Mouse (Mus musculus) erythroid progenitor cell, adult 5-6 weeks (primary cell): Measurements from ENCODE around the gene Tmem189. TPM values are rescaled to one million over a fixed set of nuclear protein-coding genes. Genes with fewer than 3 reads are reported as not detected.
"Not testable (repeated sequence)": the region's sequence is repeated elsewhere in the genome, so short reads cannot be mapped to it uniquely, and the experiment has no call there.

Experiments
- ATAC-seq: replicated peaks from 2 replicates; pipeline ENCODE4 v1.8.0; 2016; ENCODE audit warnings: moderate number of reproducible peaks, mild to moderate bottlenecking, moderate TSS enrichment, inconsistent platforms; ENCODE audit not compliant: poor library complexity, low FRiP score, severe bottlenecking
- total RNA-seq, 2 experiments: library from RNA; stranded (forward) in 1 of 2; stranded (reverse) in 1 of 2; fragments of 150-400 nt in 1 of 2; fragments of 186-747, 209-891 nt in 1 of 2; gene quantifications; 2 replicates each; pipeline versions ENCODE4 v1.2.3 to v1.2.4; 2015 to 2017; ENCODE audit warnings: low replicate concordance in 2 of 2

Tmem189 gene
- total RNA-seq, 2 experiments from 2014 or later = 19.5 to 23.9 TPM

- no peak for ATAC-seq
These were observed 31.6 kb downstream of the Tmem189 start for GRCm38 (mm10) chr2:167657973-167658372.

GRCm38 (mm10) chr2:167656629-167657478 lies 32.8 kb downstream of the Tmem189 start:
- ATAC-seq = no peak

GRCm38 (mm10) chr2:167654911-167655600 lies 34.6 kb downstream of the Tmem189 start:
- no peak for ATAC-seq

GRCm38 (mm10) chr2:167652694-167653093 lies 36.9 kb downstream of the Tmem189 start:
- ATAC-seq = no peak

GRCm38 (mm10) chr2:167651622-167652021 lies 38.0 kb downstream of the Tmem189 start:
- ATAC-seq = no peak

- no peak for ATAC-seq
These were observed 40.2 kb downstream of the Tmem189 start for GRCm38 (mm10) chr2:167649290-167650032.

DNA sequence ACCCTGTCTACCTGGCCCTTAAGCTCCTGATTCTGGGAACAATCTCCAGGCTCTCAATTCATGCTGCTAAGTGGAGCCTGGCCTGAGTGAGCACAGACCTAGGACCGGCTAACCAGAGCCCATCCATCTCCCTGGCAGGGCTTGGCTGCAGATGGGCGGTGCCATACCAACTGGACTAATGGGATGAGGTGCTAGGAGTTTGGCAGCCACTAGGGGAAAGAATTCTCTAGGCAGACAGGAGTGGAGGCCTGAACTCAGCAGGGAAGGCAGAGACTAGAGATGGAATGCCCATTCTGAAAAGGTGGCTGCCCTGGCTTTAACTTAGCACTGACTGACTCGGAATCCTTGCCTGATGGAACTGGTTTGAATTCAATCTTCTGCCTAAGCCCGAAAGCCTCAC lies 43.2 kb downstream of the Tmem189 start:
- peak; percentile 35; the same call in 1 of the 2 replicates for ATAC-seq

DNA sequence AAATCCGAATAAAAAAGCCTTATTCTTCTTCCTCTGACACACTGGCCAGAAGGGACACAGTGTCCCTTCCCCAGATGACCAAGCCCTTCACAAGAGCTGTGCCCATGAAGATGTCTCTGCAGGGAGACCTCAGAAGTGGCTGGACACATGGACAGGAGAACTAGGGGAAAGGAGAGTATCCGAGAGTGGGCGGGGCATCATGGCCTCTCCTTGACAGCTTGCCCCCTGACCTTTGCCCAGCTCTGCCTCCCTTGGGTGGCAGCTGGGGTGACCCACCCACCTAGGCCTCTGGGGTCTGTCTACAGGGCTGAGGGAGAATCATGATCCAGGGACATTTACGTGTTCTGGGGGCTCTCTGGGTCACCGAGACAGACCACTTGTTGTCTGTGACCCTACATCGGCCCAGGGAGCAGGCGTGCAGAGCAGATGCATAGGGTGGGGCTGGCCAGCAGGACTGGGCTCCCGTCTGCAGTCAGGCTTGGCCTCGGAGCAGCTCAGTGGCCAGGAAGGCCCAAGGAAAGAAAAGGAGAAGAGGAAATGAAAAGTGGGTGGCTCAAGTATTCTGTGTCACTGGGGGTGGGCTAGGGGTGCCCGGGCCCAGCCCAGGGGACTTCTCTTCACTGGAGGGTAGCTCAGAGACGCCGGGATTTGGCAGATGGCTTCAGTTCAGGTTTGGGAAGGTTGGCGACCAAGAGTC lies 46.1 kb downstream of the Tmem189 start:
- not testable (repeated sequence) for ATAC-seq

- no peak for ATAC-seq
These were observed 47.5 kb downstream of the Tmem189 start for GRCm38 (mm10) chr2:167642164-167642563.

GRCm38 (mm10) chr2:167641337-167641736 lies 48.3 kb downstream of the Tmem189 start:
- ATAC-seq = peak; percentile 75

DNA sequence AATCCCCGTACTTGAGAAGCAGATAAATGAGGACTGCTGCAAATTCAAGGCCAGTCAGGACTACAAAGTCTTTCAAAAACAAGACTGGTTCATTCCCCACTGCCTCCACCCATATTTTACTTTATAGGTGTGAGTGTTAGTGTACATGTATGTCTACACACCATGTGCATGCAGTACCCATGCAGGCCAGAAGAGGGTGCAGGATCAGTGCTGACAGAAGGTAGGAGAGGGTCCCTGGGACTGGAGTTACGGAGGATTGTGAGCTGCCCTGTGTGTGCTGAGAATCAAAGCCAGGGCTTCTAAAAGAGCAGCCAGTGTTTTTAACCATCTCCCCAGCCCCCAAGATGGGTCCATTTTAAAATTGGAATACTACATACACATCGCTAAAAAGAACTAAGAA lies 49.3 kb downstream of the Tmem189 start:
- no peak for ATAC-seq

DNA sequence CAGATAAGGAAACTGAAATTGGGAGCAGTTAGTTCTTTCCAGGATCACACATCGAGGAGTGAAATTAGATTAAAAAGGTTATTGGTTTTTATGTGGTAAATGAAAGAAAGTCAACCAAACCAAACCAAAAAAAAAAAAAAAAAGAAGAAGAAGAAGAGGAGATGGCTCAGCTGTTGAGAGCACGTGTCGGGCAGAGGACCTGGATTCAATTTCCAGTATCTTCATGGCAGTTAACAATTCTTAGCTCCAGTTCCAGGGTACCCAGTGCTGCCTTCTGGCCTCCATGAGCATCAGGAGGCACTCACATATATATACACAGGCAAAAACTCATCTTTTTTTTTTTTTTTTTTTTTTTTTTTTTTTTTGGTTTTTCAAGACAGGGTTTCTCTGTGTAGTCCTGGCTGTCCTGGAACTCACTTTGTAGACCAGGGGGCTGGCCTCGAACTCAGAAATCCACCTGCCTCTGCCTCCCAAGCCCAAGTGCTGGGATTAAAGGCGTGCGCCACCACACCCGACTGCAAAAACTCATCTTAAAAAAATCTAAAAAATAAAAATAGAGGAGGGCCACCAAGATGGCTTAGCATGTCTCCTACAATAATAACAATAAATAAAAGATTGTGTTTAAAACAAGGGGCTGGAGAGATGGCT lies 54.6 kb downstream of the Tmem189 start:
- no peak for ATAC-seq

- ATAC-seq = peak; percentile 80
These were observed 55.3 kb downstream of the Tmem189 start for GRCm38 (mm10) chr2:167634338-167634770.

GRCm38 (mm10) chr2:167633537-167633872 lies 56.1 kb downstream of the Tmem189 start:
- ATAC-seq = no peak

GRCm38 (mm10) chr2:167632731-167633536 lies 56.7 kb downstream of the Tmem189 start:
- ATAC-seq = no peak

GRCm38 (mm10) chr2:167631591-167632448 lies 57.8 kb downstream of the Tmem189 start, which contains the start of gene Ube2v1:
Gene Ube2v1 (minus strand): TSS chr2:167632095.
- peak; percentile 55 for ATAC-seq

- no peak for ATAC-seq
These were observed 58.4 kb downstream of the Tmem189 start for GRCm38 (mm10) chr2:167631181-167631590.

DNA sequence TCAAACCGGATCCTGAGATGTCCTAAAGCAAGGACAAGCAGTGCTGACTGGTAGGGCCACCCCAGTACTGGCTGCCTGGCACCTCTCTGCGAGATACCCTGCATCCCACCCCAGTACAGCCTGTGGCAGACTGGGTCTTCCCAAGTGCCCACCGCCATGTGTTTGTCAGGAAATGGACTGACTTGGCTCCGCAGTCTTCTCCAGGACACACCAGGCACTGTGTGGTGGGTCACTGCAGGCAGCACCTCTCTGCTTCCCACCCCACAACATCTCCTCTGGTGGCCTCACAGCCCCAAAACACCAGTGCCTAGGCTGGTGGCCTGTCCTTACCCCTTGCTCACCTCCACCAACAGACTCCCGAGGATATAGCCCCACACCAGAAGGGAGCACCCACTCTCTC lies 59.2 kb downstream of the Tmem189 start:
- ATAC-seq = no peak
